Mouse (Mus musculus): Measurements from ENCODE around the gene Klk8. TPM values are rescaled to one million over a fixed set of nuclear protein-coding genes. Genes with fewer than 3 reads are reported as not detected.

The Klk8 gene
- total and polyA plus RNA-seq, 2 experiments from 2014 or later = 7.4 to 9.5 TPM

DNA sequence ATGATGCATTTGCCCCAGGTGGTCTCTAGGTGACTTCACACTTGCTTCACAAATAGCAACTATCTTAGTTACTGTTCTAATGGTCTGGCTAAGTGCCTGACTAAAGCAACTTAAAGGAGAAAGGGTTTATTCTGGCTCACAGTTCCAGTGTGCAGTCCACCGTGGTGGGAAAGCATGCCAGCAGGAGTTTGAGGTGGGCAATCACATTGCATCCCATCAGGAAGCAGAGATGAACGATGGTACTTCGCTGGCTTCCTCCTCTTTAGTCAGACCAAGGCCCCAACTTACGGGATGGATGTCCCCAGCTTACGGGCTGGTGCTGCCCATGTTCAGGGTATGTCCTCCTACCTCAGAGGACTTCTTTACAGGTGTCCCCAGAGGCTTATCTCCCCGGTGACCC, 54.2 kb downstream of the Klk8 start:
- no peaks in the 10 kb centered on the region for H3K9me3 ChIP-seq (ENCODE audit: low read length)
- H3K4me3 ChIP-seq (ENCODE audit: low read depth, low read length) = no peak overlapping the region
- DNase-seq (ENCODE audit: low spot score) (no peak), ATAC-seq (ENCODE audit: low FRiP score) (no peak)
- no peaks in the 10 kb centered on the region for H3K27me3 ChIP-seq (ENCODE audit: insufficient read depth, low read length)
- no peak for TF ChIP-seq CTCF (IDR thresholded peaks at IDR 0.05)
- no peaks in the 10 kb centered on the region for H3K4me1 ChIP-seq (ENCODE audit: insufficient read depth, low read length)
- H3K4me2 ChIP-seq (ENCODE audit: low read depth, low read length, poor library complexity, severe bottlenecking) = no peak overlapping the region
- no peak overlapping the region for H3K27ac ChIP-seq (ENCODE audit: low read depth, low read length)
- 86% methylated on average over 6 of the region's 6 CpGs for WGBS
- no peak overlapping the region for H3K9ac ChIP-seq (replicated peaks; ENCODE audit: low read length, poor library complexity, severe bottlenecking)
- no peaks in the 10 kb centered on the region for H3K36me3 ChIP-seq (ENCODE audit: insufficient read depth, low read length)

Other genes starting within 250 kb of the Klk8 start
- 9.4 and 13.0 TPM in 2 replicates for gene Zfp658, start 235.3 kb upstream of the Klk8 start, total RNA-seq (2014; rRNA removed)
- 2.4 and 3.1 TPM in 2 replicates for gene Zfp658, start 235.3 kb upstream of the Klk8 start, polyA plus RNA-seq (2015; fragmentation: Nextera tagmentation; extraction: Ambion mirVana)
- 13.9 and 15.5 TPM in 2 replicates for gene Zfp719, start 218.0 kb upstream of the Klk8 start, total RNA-seq (2014; rRNA removed)
- 4.9 and 5.5 TPM in 2 replicates for gene Zfp719, start 218.0 kb upstream of the Klk8 start, polyA plus RNA-seq (2015; fragmentation: Nextera tagmentation; extraction: Ambion mirVana)
- gene Zfp819, start 190.4 kb upstream of the Klk8 start, total RNA-seq (2014; rRNA removed) = 1.3 and 1.6 TPM in 2 replicates
- gene Zfp819, start 190.4 kb upstream of the Klk8 start, polyA plus RNA-seq (2015; fragmentation: Nextera tagmentation; extraction: Ambion mirVana) = 0.23 and 0.49 TPM in 2 replicates
- not detected in 2 replicates for gene Ceacam18, start 162.9 kb upstream of the Klk8 start, total RNA-seq (2014; rRNA removed)
- not detected in 2 replicates for gene Ceacam18, start 162.9 kb upstream of the Klk8 start, polyA plus RNA-seq (2015; fragmentation: Nextera tagmentation; extraction: Ambion mirVana)
- not detected in 2 replicates for gene Siglece, start 137.4 kb upstream of the Klk8 start, total RNA-seq (2014; rRNA removed)
- gene Siglece, start 137.4 kb upstream of the Klk8 start, polyA plus RNA-seq (2015; fragmentation: Nextera tagmentation; extraction: Ambion mirVana) = 0.43 TPM in 1 of 2 replicates, not detected in the other
- gene Ctu1, start 125.6 kb upstream of the Klk8 start, total RNA-seq (2014; rRNA removed) = 36.7 and 40.4 TPM in 2 replicates
- 21.2 and 21.6 TPM in 2 replicates for gene Ctu1, start 125.6 kb upstream of the Klk8 start, polyA plus RNA-seq (2015; fragmentation: Nextera tagmentation; extraction: Ambion mirVana)
- gene Klk14, start 107.2 kb upstream of the Klk8 start, total RNA-seq (2014; rRNA removed) = not detected in 2 replicates
- gene Klk14, start 107.2 kb upstream of the Klk8 start, polyA plus RNA-seq (2015; fragmentation: Nextera tagmentation; extraction: Ambion mirVana) = not detected in 2 replicates
- gene Klk13, start 85.0 kb upstream of the Klk8 start, total RNA-seq (2014; rRNA removed) = 0.22 TPM in 1 of 2 replicates, not detected in the other
- 0.11 and 0.29 TPM in 2 replicates for gene Klk13, start 85.0 kb upstream of the Klk8 start, polyA plus RNA-seq (2015; fragmentation: Nextera tagmentation; extraction: Ambion mirVana)
- gene Klk12, start 28.7 kb upstream of the Klk8 start, total RNA-seq (2014; rRNA removed) = not detected in 2 replicates
- not detected in 2 replicates for gene Klk12, start 28.7 kb upstream of the Klk8 start, polyA plus RNA-seq (2015; fragmentation: Nextera tagmentation; extraction: Ambion mirVana)
- 0.19 TPM in 1 of 2 replicates, not detected in the other for gene Klk11, start 23.0 kb upstream of the Klk8 start, total RNA-seq (2014; rRNA removed)
- not detected in 2 replicates for gene Klk11, start 23.0 kb upstream of the Klk8 start, polyA plus RNA-seq (2015; fragmentation: Nextera tagmentation; extraction: Ambion mirVana)
- gene Klk10, start 16.5 kb upstream of the Klk8 start, total RNA-seq (2014; rRNA removed) = 0.66 TPM in 1 of 2 replicates, not detected in the other
- gene Klk10, start 16.5 kb upstream of the Klk8 start, polyA plus RNA-seq (2015; fragmentation: Nextera tagmentation; extraction: Ambion mirVana) = 0.28 TPM in 1 of 2 replicates, not detected in the other
- gene Klk9, start 5.7 kb upstream of the Klk8 start, total RNA-seq (2014; rRNA removed) = not detected in 2 replicates
- gene Klk9, start 5.7 kb upstream of the Klk8 start, polyA plus RNA-seq (2015; fragmentation: Nextera tagmentation; extraction: Ambion mirVana) = 0.15 TPM in 1 of 2 replicates, not detected in the other
- 0.14 and 0.16 TPM in 2 replicates for gene Klk7, start 13.7 kb downstream of the Klk8 start, total RNA-seq (2014; rRNA removed)
- gene Klk7, start 13.7 kb downstream of the Klk8 start, polyA plus RNA-seq (2015; fragmentation: Nextera tagmentation; extraction: Ambion mirVana) = 0.15 and 0.16 TPM in 2 replicates
- gene Klk6, start 26.9 kb downstream of the Klk8 start, total RNA-seq (2014; rRNA removed) = not detected in 2 replicates
- gene Klk6, start 26.9 kb downstream of the Klk8 start, polyA plus RNA-seq (2015; fragmentation: Nextera tagmentation; extraction: Ambion mirVana) = not detected in 2 replicates
- not detected in 2 replicates for gene Klk5, start 44.4 kb downstream of the Klk8 start, total RNA-seq (2014; rRNA removed)
- gene Klk5, start 44.4 kb downstream of the Klk8 start, polyA plus RNA-seq (2015; fragmentation: Nextera tagmentation; extraction: Ambion mirVana) = not detected in 2 replicates
- gene Klk4, start 83.6 kb downstream of the Klk8 start, total RNA-seq (2014; rRNA removed) = 0.16 TPM in 1 of 2 replicates, not detected in the other
- gene Klk4, start 83.6 kb downstream of the Klk8 start, polyA plus RNA-seq (2015; fragmentation: Nextera tagmentation; extraction: Ambion mirVana) = not detected in 2 replicates
- gene Klk15, start 136.2 kb downstream of the Klk8 start, total RNA-seq (2014; rRNA removed) = not detected in 2 replicates
- not detected in 2 replicates for gene Klk15, start 136.2 kb downstream of the Klk8 start, polyA plus RNA-seq (2015; fragmentation: Nextera tagmentation; extraction: Ambion mirVana)
- gene Klk1b8, start 153.1 kb downstream of the Klk8 start, total RNA-seq (2014; rRNA removed) = not detected in 2 replicates
- gene Klk1b8, start 153.1 kb downstream of the Klk8 start, polyA plus RNA-seq (2015; fragmentation: Nextera tagmentation; extraction: Ambion mirVana) = not detected in 2 replicates
- not detected in 2 replicates for gene Klk1b1, start 169.2 kb downstream of the Klk8 start, total RNA-seq (2014; rRNA removed)
- gene Klk1b1, start 169.2 kb downstream of the Klk8 start, polyA plus RNA-seq (2015; fragmentation: Nextera tagmentation; extraction: Ambion mirVana) = not detected in 2 replicates
- not detected in 2 replicates for gene Klk1b9, start 178.5 kb downstream of the Klk8 start, total RNA-seq (2014; rRNA removed)
- gene Klk1b9, start 178.5 kb downstream of the Klk8 start, polyA plus RNA-seq (2015; fragmentation: Nextera tagmentation; extraction: Ambion mirVana) = not detected in 2 replicates
- not detected in 2 replicates for gene Klk1b11, start 198.3 kb downstream of the Klk8 start, total RNA-seq (2014; rRNA removed)
- gene Klk1b11, start 198.3 kb downstream of the Klk8 start, polyA plus RNA-seq (2015; fragmentation: Nextera tagmentation; extraction: Ambion mirVana) = not detected in 2 replicates
- not detected in 2 replicates for gene Klk1b26, start 214.6 kb downstream of the Klk8 start, total RNA-seq (2014; rRNA removed)
- gene Klk1b26, start 214.6 kb downstream of the Klk8 start, polyA plus RNA-seq (2015; fragmentation: Nextera tagmentation; extraction: Ambion mirVana) = not detected in 2 replicates